Mouse (Mus musculus): ENCODE measurements around the gene Inpp5k.
A peak's percentile ranks its signal among the peaks of the same experiment; 100 is the strongest.
"Not testable (repeated sequence)": the region's sequence is repeated elsewhere in the genome, so short reads cannot be mapped to it uniquely, and the experiment has no call there.

Inpp5k gene

GRCm38 (mm10) chr11:75630645-75631229, at the start of gene Inpp5k:
Gene Inpp5k, plus strand, starts transcription at chr11:75630988.
- peak; percentile 91 to 92 for DNase-seq (ENCODE audit: low spot score in 2 of 2)

GRCm38 (mm10) chr11:75581495-75582149, 49.2 kb upstream of the Inpp5k start:
- DNase-seq (ENCODE audit: low spot score in 2 of 2), result no peak

- no peak for DNase-seq (ENCODE audit: low spot score in 2 of 2)
Observed at GRCm38 (mm10) chr11:75583521-75583920, 47.3 kb upstream of the Inpp5k start.

- DNase-seq (ENCODE audit: low spot score in 2 of 2), result no peak
Observed at GRCm38 (mm10) chr11:75585061-75585460, 45.7 kb upstream of the Inpp5k start.

- no peak for DNase-seq (ENCODE audit: low spot score in 2 of 2)
Observed at GRCm38 (mm10) chr11:75585978-75586377, 44.8 kb upstream of the Inpp5k start.

GRCm38 (mm10) chr11:75586963-75587362, 43.8 kb upstream of the Inpp5k start:
- DNase-seq (ENCODE audit: low spot score in 2 of 2), result no peak

GRCm38 (mm10) chr11:75587493-75588284, 43.1 kb upstream of the Inpp5k start, which contains the start of gene Pitpna:
Gene Pitpna, plus strand, starts transcription at chr11:75588097.
- DNase-seq (ENCODE audit: low spot score in 2 of 2), result peak; percentile 90 to 93

GRCm38 (mm10) chr11:75588285-75588941, 42.4 kb upstream of the Inpp5k start:
- DNase-seq (ENCODE audit: low spot score in 2 of 2), result no peak

GRCm38 (mm10) chr11:75592612-75593011, 38.2 kb upstream of the Inpp5k start:
- no peak for DNase-seq (ENCODE audit: low spot score in 2 of 2)

- DNase-seq (ENCODE audit: low spot score in 2 of 2), result no peak
Observed at GRCm38 (mm10) chr11:75594431-75594830, 36.4 kb upstream of the Inpp5k start.

- no peak for DNase-seq (ENCODE audit: low spot score in 2 of 2)
Observed at GRCm38 (mm10) chr11:75595404-75595803, 35.4 kb upstream of the Inpp5k start.

- no peak for DNase-seq (ENCODE audit: low spot score in 2 of 2)
Observed at GRCm38 (mm10) chr11:75595816-75596215, 35.0 kb upstream of the Inpp5k start.

GRCm38 (mm10) chr11:75596726-75597255, 34.0 kb upstream of the Inpp5k start:
- DNase-seq (ENCODE audit: low spot score in 2 of 2), result no peak

GRCm38 (mm10) chr11:75598004-75598403, 32.8 kb upstream of the Inpp5k start:
- no peak for DNase-seq (ENCODE audit: low spot score in 2 of 2)

- not testable (repeated sequence) for DNase-seq (ENCODE audit: low spot score in 2 of 2)
Observed at GRCm38 (mm10) chr11:75599802-75600201, 31.0 kb upstream of the Inpp5k start.

- DNase-seq (ENCODE audit: low spot score in 2 of 2), result no peak
Observed at GRCm38 (mm10) chr11:75604826-75605225, 26.0 kb upstream of the Inpp5k start.

- DNase-seq (ENCODE audit: low spot score in 2 of 2), result no peak
Observed at GRCm38 (mm10) chr11:75605318-75605717, 25.5 kb upstream of the Inpp5k start.

GRCm38 (mm10) chr11:75608776-75609175, 22.0 kb upstream of the Inpp5k start:
- no peak for DNase-seq (ENCODE audit: low spot score in 2 of 2)

GRCm38 (mm10) chr11:75610021-75610420, 20.8 kb upstream of the Inpp5k start:
- no peak for DNase-seq (ENCODE audit: low spot score in 2 of 2)

GRCm38 (mm10) chr11:75614769-75615168, 16.0 kb upstream of the Inpp5k start:
- DNase-seq (ENCODE audit: low spot score in 2 of 2), result no peak

GRCm38 (mm10) chr11:75615556-75615955, 15.2 kb upstream of the Inpp5k start:
- no peak for DNase-seq (ENCODE audit: low spot score in 2 of 2)

GRCm38 (mm10) chr11:75619133-75619532, 11.7 kb upstream of the Inpp5k start:
- DNase-seq (ENCODE audit: low spot score in 2 of 2), result peak in 1 of 2 experiments; percentile 46
